Mouse (Mus musculus) kidney, postnatal 0 days (tissue): ENCODE results near the gene Lamc1. TPM values are rescaled to one million over a fixed set of nuclear protein-coding genes. Genes with fewer than 3 reads are reported as not detected.
A peak's percentile ranks its signal among the peaks of the same experiment; 100 is the strongest.

Experiments used
- ATAC-seq: fragments of 200-750 bp; cut with Nextera tagmentation; replicated peaks from 2 replicates; pipeline ENCODE4 v1.8.0; 2017; ENCODE audit warnings: low read depth, moderate number of reproducible peaks, moderate TSS enrichment, moderate library complexity; ENCODE audit not compliant: low FRiP score
- DNase-seq: peaks from one replicate; pipeline ENCODE4 v3.0.0-alpha.2; 2016; ENCODE audit warnings: low spot score
- H3K27ac ChIP-seq: fragments of 300-500 bp; sonication (generic); 2 replicates; pipeline ENCODE4 v1.5.1; 2014; ENCODE audit warnings: mild to moderate bottlenecking
- H3K27me3 ChIP-seq: fragments of 300-500 bp; sonication (generic); 2 replicates; pipeline ENCODE4 v1.6.1; 2014; ENCODE audit warnings: low read length, mixed read lengths; ENCODE audit not compliant: insufficient read depth
- H3K36me3 ChIP-seq: fragments of 300-500 bp; sonication (generic); 2 replicates; pipeline ENCODE4 v1.6.1; 2014; ENCODE audit warnings: low read length, mixed read lengths; ENCODE audit not compliant: insufficient read depth
- H3K4me1 ChIP-seq: fragments of 300-500 bp; sonication (generic); replicated peaks from 2 replicates; pipeline ENCODE4 v1.6.1; 2014; ENCODE audit warnings: antibody characterized with exemption, low read length, mixed read lengths; ENCODE audit not compliant: insufficient read depth
- H3K4me2 ChIP-seq: fragments of 300-500 bp; sonication (generic); 2 replicates; pipeline ENCODE4 v1.6.1; 2014; ENCODE audit warnings: mild to moderate bottlenecking, low read length, moderate library complexity, mixed read lengths
- H3K4me3 ChIP-seq: fragments of 300-500 bp; sonication (generic); replicated peaks from 2 replicates; pipeline ENCODE4 v1.5.1; 2014; ENCODE audit warnings: low read depth, low read length
- H3K9ac ChIP-seq: fragments of 300-500 bp; sonication (generic); 2 replicates; pipeline ENCODE4 v1.6.1; 2014; ENCODE audit warnings: low read depth, low read length
- H3K9me3 ChIP-seq: fragments of 300-500 bp; sonication (generic); replicated peaks from 2 replicates; pipeline ENCODE4 v1.6.1; 2016; ENCODE audit warnings: low read length, inconsistent platforms, mixed read lengths
- CTCF ChIP-seq: IDR thresholded peaks from 2 replicates; pipeline ENCODE4 v1.5.1; 2016; ENCODE audit warnings: antibody characterized with exemption, low read depth, mild to moderate bottlenecking, moderate library complexity
- WGBS: fragments of 180-500 bp; shearing (Covaris S2); extraction: QIAGEN DNeasy Blood & Tissue Kit; methylation state at CpG from one replicate; pipeline ENCODE4 v1.1.7; 2014; 5-methylcytosine and 5-hydroxymethylcytosine counted together
- polyA plus RNA-seq: library from polyadenylated mRNA; unstranded; fragments of >200 nt; fragmentation: Nextera tagmentation; extraction: Ambion mirVana; gene quantifications from 2 replicates; pipeline ENCODE4 v1.2.1, GENCODE M21; 2015

The Lamc1 gene
- polyA plus RNA-seq, 1 experiment from 2014 or later = 106 TPM

DNA sequence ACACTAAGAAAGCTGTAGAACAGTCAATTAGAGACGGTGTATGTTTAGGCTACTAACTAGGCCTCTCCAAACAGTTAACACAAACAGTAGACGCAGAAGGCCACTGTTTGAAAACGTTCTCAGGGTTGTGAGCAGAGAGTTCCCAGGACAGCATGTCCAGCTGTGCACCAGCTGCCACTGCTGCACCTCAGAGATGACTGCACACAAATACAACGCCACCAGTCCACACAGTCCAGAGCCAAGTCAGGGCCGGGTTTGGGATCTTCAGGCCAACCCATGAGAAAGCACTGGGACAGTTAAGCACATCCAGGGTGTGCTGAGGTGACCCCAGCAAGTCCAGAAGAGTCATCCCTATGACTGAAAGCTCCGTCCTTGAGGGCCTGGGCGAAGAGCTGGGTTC lies 67.0 kb downstream of the Lamc1 start:
- Histone ChIP-seq H3K27ac (peak overlapping the region; percentile 70), H3K4me1 (peaks cover 19% of the 10 kb centered on the region), H3K4me2 (no peak overlapping the region), H3K36me3 (peaks cover 12% of the 10 kb centered on the region; the same call in 1 of the 2 replicates), H3K27me3 (no peaks in the 10 kb centered on the region), H3K9me3 (no peaks in the 10 kb centered on the region), H3K9ac (no peak overlapping the region), H3K4me3 (no peak overlapping the region)
- DNase-seq (no peak), ATAC-seq (no peak)
- TF ChIP-seq CTCF = no peak
- WGBS = 53% methylated on average over 7 of the region's 7 CpGs

DNA sequence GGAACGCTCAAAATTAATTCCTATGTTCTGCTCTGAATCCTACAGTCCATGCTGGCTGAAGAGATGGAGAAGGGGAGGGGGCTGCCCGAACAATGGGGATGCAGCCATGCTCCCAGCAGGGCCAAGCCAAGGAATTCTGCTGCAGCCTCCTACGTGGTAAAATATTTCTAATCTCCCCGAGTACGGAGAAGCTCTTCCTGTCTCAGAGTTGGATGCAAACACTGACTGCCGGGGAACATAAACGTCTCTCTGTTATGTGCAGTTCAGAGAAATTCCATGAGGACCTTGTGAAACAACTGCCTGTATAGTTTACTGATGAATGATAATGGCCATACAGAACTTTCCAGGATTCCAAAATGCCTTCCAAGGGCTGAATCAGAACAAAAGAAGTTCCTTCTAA lies 67.5 kb downstream of the Lamc1 start:
- peaks cover 15% of the 10 kb centered on the region; the same call in 1 of the 2 replicates for H3K36me3 ChIP-seq
- H3K4me1 ChIP-seq = peaks cover 19% of the 10 kb centered on the region
- WGBS = 28% methylated on average over 7 of the region's 7 CpGs
- H3K27ac ChIP-seq = peak overlapping the region; percentile 70
- DNase-seq (peak; percentile 66), ATAC-seq (no peak)
- no peak overlapping the region for H3K4me3 ChIP-seq
- no peaks in the 10 kb centered on the region for H3K27me3 ChIP-seq
- no peak overlapping the region for H3K4me2 ChIP-seq
- H3K9ac ChIP-seq = no peak overlapping the region
- no peak for TF ChIP-seq CTCF
- no peaks in the 10 kb centered on the region for H3K9me3 ChIP-seq

DNA sequence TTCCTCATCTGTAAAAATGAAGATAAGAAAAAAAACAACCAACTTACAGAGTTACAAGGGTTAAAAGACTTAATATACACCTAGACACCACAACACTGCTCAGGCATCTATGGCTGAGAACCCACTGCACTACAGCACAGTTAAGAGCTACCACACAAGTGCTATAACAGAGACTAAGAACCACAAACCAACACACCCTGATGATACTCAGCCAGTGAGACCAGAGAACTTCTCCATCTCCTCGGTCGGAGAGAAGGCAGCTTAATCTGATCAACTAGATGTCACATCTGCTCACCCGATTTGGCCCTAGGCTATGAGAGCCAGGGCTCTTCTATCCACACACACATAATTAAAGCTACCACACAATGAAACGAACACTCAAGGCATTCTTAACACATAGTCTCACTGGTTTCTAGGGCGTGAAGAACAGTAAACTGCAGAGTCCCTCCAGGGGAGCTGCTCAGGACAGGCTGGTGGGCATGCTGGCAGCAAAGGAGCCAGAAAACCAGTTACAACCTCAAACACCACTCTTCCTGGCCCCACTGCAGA lies 72.8 kb downstream of the Lamc1 start:
- no peak for DNase-seq
- TF ChIP-seq CTCF = no peak
- Histone ChIP-seq H3K4me3 (no peak overlapping the region), H3K27me3 (no peaks in the 10 kb centered on the region), H3K27ac (no peak overlapping the region; the same call in 1 of the 2 replicates), H3K4me1 (peaks cover 6% of the 10 kb centered on the region; the same call in 1 of the 2 replicates), H3K9ac (no peak overlapping the region), H3K36me3 (peaks cover 34% of the 10 kb centered on the region), H3K4me2 (no peak overlapping the region), H3K9me3 (no peaks in the 10 kb centered on the region)
- ATAC-seq = no peak
- 76% methylated on average over 5 of the region's 5 CpGs for WGBS

DNA sequence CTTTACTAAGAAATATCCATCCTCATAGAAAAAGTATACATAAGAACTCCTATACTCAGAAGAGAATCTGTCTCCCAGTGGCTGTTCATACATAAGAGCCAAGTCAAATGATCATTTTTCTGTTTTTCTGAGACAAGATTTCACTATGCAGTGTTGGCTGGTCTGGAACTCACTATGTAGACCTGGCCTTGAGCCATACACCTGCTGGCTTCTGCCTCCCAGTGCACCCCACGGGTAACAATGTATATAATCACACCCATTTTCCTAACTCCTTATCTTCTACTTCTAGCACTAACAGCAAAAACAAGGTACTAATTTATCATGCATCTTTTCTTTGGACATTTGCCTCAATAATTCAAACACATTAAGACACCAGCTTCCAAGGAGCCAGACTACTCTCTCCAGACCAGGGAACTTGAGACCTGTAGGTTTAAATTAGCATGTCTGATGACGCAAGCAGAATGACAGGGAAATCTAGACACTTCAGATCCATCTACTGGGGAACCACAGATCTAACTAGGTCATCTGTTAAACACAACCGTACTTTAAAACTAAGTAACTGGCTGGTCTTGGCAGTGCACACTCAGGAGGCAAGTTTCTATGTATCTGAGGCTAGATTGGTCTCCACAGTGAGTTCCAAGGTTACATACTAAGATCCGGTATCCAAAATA lies 79.9 kb downstream of the Lamc1 start:
- Histone ChIP-seq H3K4me2 (no peak overlapping the region), H3K9me3 (no peaks in the 10 kb centered on the region), H3K9ac (no peak overlapping the region), H3K4me1 (no peaks in the 10 kb centered on the region), H3K27ac (no peak overlapping the region), H3K27me3 (no peaks in the 10 kb centered on the region), H3K36me3 (peaks cover 56% of the 10 kb centered on the region), H3K4me3 (no peak overlapping the region)
- DNase-seq (no peak), ATAC-seq (no peak)
- no peak for TF ChIP-seq CTCF
- WGBS = 71% methylated on average over 4 of the region's 4 CpGs

GRCm38 (mm10) chr1:153251590-153252206 lies 80.9 kb downstream of the Lamc1 start:
- Histone ChIP-seq H3K9ac (no peak overlapping the region), H3K4me1 (no peaks in the 10 kb centered on the region), H3K9me3 (no peaks in the 10 kb centered on the region), H3K4me3 (no peak overlapping the region), H3K36me3 (peaks cover 56% of the 10 kb centered on the region), H3K4me2 (no peak overlapping the region), H3K27ac (peak overlapping the region; percentile 38; the same call in 1 of the 2 replicates), H3K27me3 (no peaks in the 10 kb centered on the region)
- peak; percentile 78 for ATAC-seq
- TF ChIP-seq CTCF = no peak
- peak; percentile 38 for DNase-seq
- WGBS = 79% methylated on average over 12 of the region's 12 CpGs

- H3K4me1 ChIP-seq = no peaks in the 10 kb centered on the region
- ATAC-seq = no peak
- no peaks in the 10 kb centered on the region for H3K27me3 ChIP-seq
- H3K9ac ChIP-seq = no peak overlapping the region
- H3K4me3 ChIP-seq = no peak overlapping the region
- H3K9me3 ChIP-seq = no peaks in the 10 kb centered on the region
- 0 out of 2 replicates have a peak overlapping the region, but pooled peaks have one; percentile 13 for H3K27ac ChIP-seq
- no peak for DNase-seq
- peaks cover 71% of the 10 kb centered on the region for H3K36me3 ChIP-seq
- H3K4me2 ChIP-seq = no peak overlapping the region
- TF ChIP-seq CTCF = no peak
- WGBS = 77% methylated on average over 7 of the region's 7 CpGs
Measured at GRCm38 (mm10) chr1:153241346-153241745, 91.2 kb downstream of the Lamc1 start.
